ENCODE assay signal across 22 mouse cellular contexts in the genomic region with DNA sequence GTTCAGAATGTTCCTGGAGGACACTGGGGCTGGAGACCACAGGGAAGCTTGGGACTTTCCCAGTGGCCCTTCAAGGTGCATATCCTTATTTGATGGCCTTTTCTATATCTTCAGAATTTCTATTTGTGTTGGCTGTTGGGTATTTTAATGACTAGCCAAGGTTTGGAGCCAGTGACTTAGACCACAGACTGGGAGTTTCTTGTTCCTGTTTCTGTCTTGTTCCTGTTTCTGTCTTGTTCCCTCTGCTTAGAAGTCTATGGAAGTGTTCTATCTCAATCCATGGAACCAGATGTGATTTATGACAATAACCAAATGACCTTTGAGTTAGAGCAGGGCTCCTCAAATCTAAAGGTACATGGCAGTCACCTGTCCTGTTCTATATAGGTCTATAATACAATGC.
DNase-seq lines count a peak whose midpoint lies in the region; ATAC-seq and TF ChIP-seq lines count a peak whose summit lies in the region.
"Had no signal": no experiment of that assay in that cellular context is flagged by ENCODE, and none has a peak within 500 bp of the region (broad histone marks: within the 10 kb centered on the region; RNA-seq: fewer than 3 reads in every experiment).

No protein-coding gene starts in this region.

- no peaks in the 10 kb centered on the region for H3K27me3 ChIP-seq in midbrain, postnatal 0 days (ENCODE audit: insufficient read depth, low read length)
- H3K27me3 ChIP-seq in midbrain, embryonic 13.5 days, result no peaks in the 10 kb centered on the region
- no peaks in the 10 kb centered on the region for H3K27me3 ChIP-seq in stomach, postnatal 0 days (ENCODE audit: control insufficient read depth, insufficient read depth, low read length)
- no peaks in the 10 kb centered on the region for H3K27me3 ChIP-seq in lung, postnatal 0 days (replicated peaks; ENCODE audit: insufficient read depth, low read length)
- H3K27me3 ChIP-seq: CH12.LX had no signal

- no peak for TF ChIP-seq EP300 in stomach, postnatal 0 days (optimal IDR thresholded peaks at IDR 0.05)
- TF ChIP-seq EP300 in lung, postnatal 0 days (IDR thresholded peaks at IDR 0.05), result no peak

- no peak overlapping the region for H3K4me2 ChIP-seq in midbrain, postnatal 0 days (ENCODE audit: low read depth, low read length, poor library complexity, severe bottlenecking)
- no peak overlapping the region for H3K4me2 ChIP-seq in midbrain, embryonic 13.5 days (replicated peaks)
- no peak overlapping the region for H3K4me2 ChIP-seq in stomach, postnatal 0 days (replicated peaks; ENCODE audit: low read depth)
- no peak overlapping the region for H3K4me2 ChIP-seq in lung, postnatal 0 days (replicated peaks; ENCODE audit: low read depth, low read length)

- no peak for DNase-seq in midbrain, postnatal 0 days (ENCODE audit: low spot score)
- no peak for DNase-seq in stomach, postnatal 0 days (ENCODE audit: low spot score)
- no peak for DNase-seq in lung, postnatal 0 days (ENCODE audit: low spot score)
- DNase-seq: adrenal gland, adult 2 months; adrenal gland, adult 8-10 months; adrenal gland, postnatal 10 days; adrenal gland, postnatal 14 days; adrenal gland, postnatal 25 days; adrenal gland, postnatal 36 days; B cell, adult 2 months; cerebellum, adult 11 months; cerebellum, adult 11-12 months had no signal

- H3K27ac ChIP-seq in midbrain, postnatal 0 days (ENCODE audit: low read depth, low read length), result no peak overlapping the region
- H3K27ac ChIP-seq in midbrain, embryonic 13.5 days, result no peak overlapping the region
- H3K27ac ChIP-seq in stomach, postnatal 0 days (replicated peaks), result no peak overlapping the region
- H3K27ac ChIP-seq in lung, postnatal 0 days (ENCODE audit: low read length), result no peak overlapping the region

- peak; percentile 66 for ATAC-seq in common myeloid progenitor, adult 5-6 weeks (replicated peaks; ENCODE audit: low read depth, poor library complexity, severe bottlenecking)
- peak; percentile 62; the same call in 1 of the 2 replicates for ATAC-seq in granulocyte monocyte progenitor cell, adult 5-6 weeks (replicated peaks; ENCODE audit: poor library complexity, severe bottlenecking)
- ATAC-seq in megakaryocyte, adult 5-6 weeks (ENCODE audit: poor library complexity, severe bottlenecking), result peak; percentile 56
- peak; percentile 78 for ATAC-seq in megakaryocyte progenitor cell, adult 5-6 weeks (replicated peaks; ENCODE audit: poor library complexity)
- ATAC-seq in midbrain, postnatal 0 days (ENCODE audit: low FRiP score), result no peak
- no peak for ATAC-seq in midbrain, embryonic 13.5 days
- ATAC-seq in stomach, postnatal 0 days (ENCODE audit: low FRiP score, low TSS enrichment), result no peak
- no peak for ATAC-seq in lung, postnatal 0 days
- ATAC-seq: activated CD4-positive, CD25-positive, alpha-beta regulatory T cell, adult 4 months; CD4-positive, CD25-positive, alpha-beta regulatory T cell, adult 4 months; Patski had no signal

- no peak for TF ChIP-seq CTCF in midbrain, postnatal 0 days (IDR thresholded peaks at IDR 0.05)
- no peak for TF ChIP-seq CTCF in stomach, postnatal 0 days (IDR thresholded peaks at IDR 0.05; ENCODE audit: low read depth)
- TF ChIP-seq CTCF in lung, postnatal 0 days (IDR thresholded peaks at IDR 0.05), result no peak

- H3K9ac ChIP-seq in midbrain, postnatal 0 days (replicated peaks; ENCODE audit: low read length, poor library complexity, severe bottlenecking), result no peak overlapping the region
- H3K9ac ChIP-seq in midbrain, embryonic 13.5 days (replicated peaks), result no peak overlapping the region
- H3K9ac ChIP-seq in stomach, postnatal 0 days (ENCODE audit: low read length), result no peak overlapping the region
- H3K9ac ChIP-seq in lung, postnatal 0 days (replicated peaks; ENCODE audit: low read depth), result no peak overlapping the region

- H3K4me1 ChIP-seq in midbrain, postnatal 0 days (ENCODE audit: insufficient read depth, low read length), result no peaks in the 10 kb centered on the region
- peaks cover 3% of the 10 kb centered on the region; the same call in 1 of the 2 replicates for H3K4me1 ChIP-seq in midbrain, embryonic 13.5 days (replicated peaks)
- H3K4me1 ChIP-seq in stomach, postnatal 0 days (replicated peaks; ENCODE audit: control insufficient read depth, insufficient read depth), result no peaks in the 10 kb centered on the region
- H3K4me1 ChIP-seq in lung, postnatal 0 days (ENCODE audit: insufficient read depth, low read depth, low read length), result no peaks in the 10 kb centered on the region

- no peaks in the 10 kb centered on the region for H3K9me3 ChIP-seq in midbrain, postnatal 0 days (ENCODE audit: low read length)
- no peaks in the 10 kb centered on the region for H3K9me3 ChIP-seq in midbrain, embryonic 13.5 days
- no peaks in the 10 kb centered on the region for H3K9me3 ChIP-seq in stomach, postnatal 0 days (ENCODE audit: control insufficient read depth, low read length)
- H3K9me3 ChIP-seq in lung, postnatal 0 days (ENCODE audit: low read length), result no peaks in the 10 kb centered on the region
- H3K9me3 ChIP-seq: G1E had no signal

- no peaks in the 10 kb centered on the region for H3K36me3 ChIP-seq in midbrain, postnatal 0 days (ENCODE audit: insufficient read depth, low read length)
- H3K36me3 ChIP-seq in midbrain, embryonic 13.5 days, result no peaks in the 10 kb centered on the region
- H3K36me3 ChIP-seq in stomach, postnatal 0 days (ENCODE audit: control insufficient read depth, insufficient read depth, low read length), result no peaks in the 10 kb centered on the region
- H3K36me3 ChIP-seq in lung, postnatal 0 days (ENCODE audit: insufficient read depth, low read length), result no peaks in the 10 kb centered on the region
- H3K36me3 ChIP-seq: G1E had no signal

- H3K4me3 ChIP-seq in midbrain, postnatal 0 days (ENCODE audit: low read depth, low read length), result no peak overlapping the region
- H3K4me3 ChIP-seq in midbrain, embryonic 13.5 days (replicated peaks), result no peak overlapping the region
- H3K4me3 ChIP-seq in stomach, postnatal 0 days (ENCODE audit: low read depth, low read length), result no peak overlapping the region
- H3K4me3 ChIP-seq in lung, postnatal 0 days (ENCODE audit: low read depth, low read length), result no peak overlapping the region

Comparison
In these comparisons a context has a peak if more than half of its experiments do, and no peak if none do; other contexts are left out.
1. ATAC-seq: peak in common myeloid progenitor, adult 5-6 weeks (single experiment), granulocyte monocyte progenitor cell, adult 5-6 weeks (single experiment), megakaryocyte, adult 5-6 weeks (single experiment) and megakaryocyte progenitor cell, adult 5-6 weeks (single experiment); none in midbrain, postnatal 0 days (single experiment), midbrain, embryonic 13.5 days (single experiment), stomach, postnatal 0 days (single experiment) and lung, postnatal 0 days (single experiment).